Mouse (Mus musculus) G1E (cell line): Measurements from ENCODE around the gene Them4.

ENCODE experiments used
- CTCF ChIP-seq: IDR thresholded peaks from 2 replicates; pipeline ENCODE4 v1.5.1; 2012; ENCODE audit warnings: low read depth, low read length, inconsistent platforms, mixed read lengths
- GATA1 ChIP-seq: IDR thresholded peaks from 2 replicates; pipeline ENCODE4 v1.6.1; 2012; ENCODE audit warnings: borderline replicate concordance, low read length, inconsistent platforms, mixed read lengths

DNA sequence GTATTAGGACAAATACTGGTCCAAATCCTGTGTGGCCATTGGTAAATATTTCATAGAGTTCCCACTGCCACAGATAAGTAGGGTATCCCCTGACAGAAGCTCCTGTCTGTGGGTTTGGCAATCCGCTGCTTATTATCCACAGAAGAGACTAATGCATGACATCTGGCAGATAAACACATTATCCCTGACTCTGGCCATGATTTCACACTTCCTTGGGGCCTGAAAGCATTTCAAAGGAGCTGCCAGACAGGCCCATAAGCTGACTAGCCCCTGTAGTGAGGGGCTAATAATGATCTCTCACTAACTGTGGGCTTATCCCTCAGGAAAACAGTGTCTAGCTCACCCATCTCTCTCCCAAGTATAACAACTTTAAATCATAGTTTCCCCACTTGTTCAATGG, 32.7 kb downstream of the Them4 start:
- no peak for TF ChIP-seq CTCF
- no peak for TF ChIP-seq GATA1
